Mouse (Mus musculus) spleen, adult 2 months (tissue): ENCODE data around the gene Rab5b.

Source experiments
- CTCF ChIP-seq: fragments of 200-500 bp; IDR thresholded peaks from 2 replicates; pipeline ENCODE4 v1.5.1; 2011; ENCODE audit warnings: mild to moderate bottlenecking, inconsistent platforms; ENCODE audit not compliant: insufficient read depth, insufficient read length, insufficient replicate concordance; ENCODE audit errors: extremely low read depth
- POLR2A ChIP-seq: fragments of 200-500 bp; IDR thresholded peaks from 2 replicates; pipeline ENCODE4 v1.6.1; 2011; ENCODE audit warnings: low read depth, low read length, inconsistent platforms

GRCm38 (mm10) chr10:128743235-128743634 lies 47.2 kb upstream of the Rab5b start:
- TF ChIP-seq POLR2A (no peak), CTCF (no peak)
